Mouse (Mus musculus) liver, adult (tissue): ENCODE results near the gene Hmga1b.

Experiments used
- GATA4 ChIP-seq: IDR thresholded peaks from 2 replicates; pipeline ENCODE4 v1.6.1; 2014; ENCODE audit warnings: mild to moderate bottlenecking, low read length; ENCODE audit not compliant: insufficient replicate concordance

Hmga1b gene

DNA sequence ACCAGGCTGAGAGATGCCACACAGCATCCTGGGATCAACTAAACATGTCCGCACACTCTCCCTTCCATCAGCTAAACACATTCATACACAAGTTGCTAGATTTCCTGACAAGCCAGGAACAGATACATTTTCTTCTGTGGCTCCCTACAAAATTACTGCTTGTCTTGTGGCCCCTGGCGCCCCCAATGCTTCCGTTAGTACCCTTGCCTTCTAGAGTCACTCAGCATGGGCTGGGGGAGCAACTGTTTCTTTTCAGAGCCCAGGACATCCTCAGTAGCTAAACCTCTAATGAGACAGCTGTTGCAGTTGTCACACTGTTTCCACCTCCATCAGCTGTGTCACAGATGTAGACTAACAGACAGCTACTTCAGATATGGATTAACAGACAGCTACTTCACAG, 10.2 kb downstream of the Hmga1b start:
- no peak for TF ChIP-seq GATA4

- no peak for TF ChIP-seq GATA4
Observed at GRCm38 (mm10) chr11:120773463-120774190, 11.0 kb downstream of the Hmga1b start.

- TF ChIP-seq GATA4: no peak
Observed at GRCm38 (mm10) chr11:120775774-120776469, 13.3 kb downstream of the Hmga1b start.

GRCm38 (mm10) chr11:120777123-120777522, 14.5 kb downstream of the Hmga1b start:
- no peak for TF ChIP-seq GATA4

DNA sequence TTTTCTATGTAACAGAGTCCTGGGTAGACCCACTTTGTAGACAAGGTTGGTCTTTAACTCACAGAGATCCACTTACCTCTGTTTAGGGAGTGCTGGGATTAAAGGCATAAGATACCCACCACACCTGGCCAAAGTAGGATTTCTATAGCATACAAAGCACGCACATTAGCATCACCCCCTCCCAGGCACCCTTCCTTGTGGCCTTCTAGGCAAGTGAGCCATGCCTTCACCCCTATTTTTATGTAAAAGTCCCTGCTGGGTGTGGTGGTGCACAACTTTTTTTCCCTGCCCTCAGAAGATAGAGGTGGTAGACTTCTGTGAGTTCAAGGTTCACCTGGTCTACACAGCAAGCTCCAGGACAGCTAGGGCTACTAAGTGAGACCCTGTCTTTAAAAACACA, 17.3 kb downstream of the Hmga1b start:
- no peak for TF ChIP-seq GATA4

GRCm38 (mm10) chr11:120783426-120784063, 21.0 kb downstream of the Hmga1b start:
- TF ChIP-seq GATA4: no peak

GRCm38 (mm10) chr11:120784064-120784791, 21.6 kb downstream of the Hmga1b start, which contains the start of the genes Rfng and Gps1:
TSS of gene Rfng (minus strand) at chr11:120784207.
TSS of gene Gps1 (plus strand) at chr11:120784272.
- no peak for TF ChIP-seq GATA4

DNA sequence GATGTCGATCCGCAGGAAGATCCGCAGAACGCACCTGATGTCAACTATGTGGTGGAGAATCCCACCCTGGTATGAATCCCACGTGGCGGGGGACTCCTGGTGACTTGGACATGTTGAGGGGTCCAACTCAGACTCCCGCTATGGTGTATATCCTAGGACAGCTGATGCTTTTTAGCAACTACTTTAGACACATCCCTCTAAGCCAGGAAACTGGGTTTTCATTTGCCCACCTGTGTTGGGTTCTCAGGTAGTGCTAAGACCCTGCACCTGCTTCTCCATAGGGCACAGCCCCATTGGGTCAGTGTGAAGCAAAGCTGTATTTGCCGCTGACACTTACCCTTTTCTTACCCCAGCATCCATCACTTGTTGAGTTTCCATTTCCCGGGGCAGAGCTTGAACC, 22.6 kb downstream of the Hmga1b start:
- TF ChIP-seq GATA4: no peak

DNA sequence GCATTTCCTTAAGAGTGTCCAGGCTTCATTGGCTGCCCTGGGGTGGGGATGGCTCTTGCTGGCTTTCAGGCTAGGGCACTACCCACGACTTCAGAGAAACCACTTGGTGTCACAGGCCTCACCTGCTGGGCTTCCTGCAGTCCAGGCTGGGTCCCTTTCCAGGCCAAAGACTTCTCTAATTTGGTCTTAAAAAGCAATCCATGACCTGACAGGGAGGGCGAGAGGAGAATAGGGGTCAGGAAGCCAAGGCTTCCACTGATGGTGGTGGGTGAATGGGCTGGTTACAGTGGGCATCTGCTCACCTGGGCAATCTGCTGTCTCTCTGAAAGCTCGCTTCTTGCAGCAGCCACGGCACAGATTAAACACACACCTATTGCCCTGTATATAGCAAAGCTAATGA, 26.8 kb downstream of the Hmga1b start:
- TF ChIP-seq GATA4: no peak

DNA sequence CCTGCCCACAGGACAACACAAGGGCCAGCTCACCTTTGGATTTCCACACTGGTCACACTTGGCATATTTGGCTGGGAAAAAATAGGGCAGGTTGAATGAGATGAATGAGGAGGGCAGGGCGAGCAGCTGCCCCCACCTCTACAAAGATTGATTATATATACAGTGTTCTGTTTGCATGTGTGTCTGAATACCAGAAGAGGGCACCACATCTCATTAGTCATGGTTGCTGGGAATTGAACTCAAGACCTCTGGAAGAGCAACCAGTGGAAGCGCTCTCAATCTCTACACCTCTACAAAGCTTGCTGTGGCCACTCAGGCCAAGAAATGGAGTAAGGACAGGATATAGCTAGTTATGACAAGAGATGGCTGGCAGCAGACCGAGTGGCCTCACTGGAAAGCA, 27.2 kb downstream of the Hmga1b start:
- no peak for TF ChIP-seq GATA4

GRCm38 (mm10) chr11:120792652-120793051, 30.1 kb downstream of the Hmga1b start:
- no peak for TF ChIP-seq GATA4

- peak; percentile 63; the same call in 1 of the 2 replicates for TF ChIP-seq GATA4
Observed at GRCm38 (mm10) chr11:120795756-120796613, 33.4 kb downstream of the Hmga1b start, which contains the start of gene Dus1l. TSS of gene Dus1l (minus strand) at chr11:120796403.

DNA sequence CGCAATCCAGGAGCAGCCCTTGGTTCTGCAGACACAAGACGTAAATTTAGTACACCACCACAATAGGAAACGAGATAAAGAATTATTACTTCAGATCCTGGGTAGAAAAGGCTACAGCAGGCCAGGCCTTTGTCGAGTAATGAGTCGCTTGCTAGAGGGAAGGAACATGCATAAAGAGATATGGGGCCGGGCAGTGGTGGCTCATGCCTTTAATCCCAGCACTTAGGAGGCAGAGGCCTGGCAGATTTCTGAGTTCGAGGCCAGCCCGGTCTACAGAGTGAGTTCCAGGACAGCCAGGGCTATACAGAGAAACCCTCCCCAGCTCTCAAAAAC, 34.0 kb downstream of the Hmga1b start:
- 0 out of 2 replicates have a peak, but pooled peaks have one; percentile 0 for TF ChIP-seq GATA4

DNA sequence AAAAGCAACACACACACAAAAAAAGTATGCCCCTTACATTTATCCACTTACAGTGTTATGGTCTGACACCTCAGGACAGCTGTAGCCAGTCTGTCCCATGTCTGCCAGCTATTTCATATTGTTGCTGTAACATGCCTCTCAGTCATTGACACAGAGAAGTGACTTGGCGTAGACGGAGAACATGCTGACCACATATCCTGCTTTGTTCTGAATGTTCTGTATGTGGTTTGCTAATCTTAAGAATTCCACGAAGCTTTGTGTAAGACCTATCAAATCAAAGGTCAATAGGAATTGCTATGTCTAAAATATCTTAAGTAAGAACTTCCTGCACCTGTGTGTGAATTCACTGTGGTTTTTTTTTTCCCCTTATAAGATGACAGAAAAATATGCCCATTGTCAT, 35.6 kb downstream of the Hmga1b start:
- no peak for TF ChIP-seq GATA4
